Mouse (Mus musculus): ENCODE results near the gene Syn3. TPM values are rescaled to one million over a fixed set of nuclear protein-coding genes. Genes with fewer than 3 reads are reported as not detected.

The Syn3 gene
- total RNA-seq, 2 experiments from 2014 or later, result 2.9 to 3.8 TPM

DNA sequence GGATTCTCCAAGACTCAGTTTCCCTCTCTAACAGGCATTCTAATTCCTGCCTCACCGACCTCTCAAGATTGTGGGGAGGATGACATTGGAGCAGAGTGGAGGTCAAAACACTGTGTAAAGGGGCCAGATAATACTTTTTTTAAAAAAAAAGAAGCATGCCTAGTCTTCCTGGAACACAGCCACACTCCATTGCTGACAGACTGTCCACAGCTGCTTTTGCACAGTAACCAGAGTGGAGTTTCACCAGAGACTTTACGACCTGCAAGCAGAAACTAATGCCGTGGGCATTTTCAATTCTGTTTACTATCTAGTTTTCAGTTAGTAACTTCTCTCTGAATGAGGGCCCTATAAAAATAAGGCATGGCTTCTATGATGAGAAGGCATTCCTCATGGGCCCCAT is 297.7 kb downstream of the Syn3 start:
- no peak for DNase-seq

DNA sequence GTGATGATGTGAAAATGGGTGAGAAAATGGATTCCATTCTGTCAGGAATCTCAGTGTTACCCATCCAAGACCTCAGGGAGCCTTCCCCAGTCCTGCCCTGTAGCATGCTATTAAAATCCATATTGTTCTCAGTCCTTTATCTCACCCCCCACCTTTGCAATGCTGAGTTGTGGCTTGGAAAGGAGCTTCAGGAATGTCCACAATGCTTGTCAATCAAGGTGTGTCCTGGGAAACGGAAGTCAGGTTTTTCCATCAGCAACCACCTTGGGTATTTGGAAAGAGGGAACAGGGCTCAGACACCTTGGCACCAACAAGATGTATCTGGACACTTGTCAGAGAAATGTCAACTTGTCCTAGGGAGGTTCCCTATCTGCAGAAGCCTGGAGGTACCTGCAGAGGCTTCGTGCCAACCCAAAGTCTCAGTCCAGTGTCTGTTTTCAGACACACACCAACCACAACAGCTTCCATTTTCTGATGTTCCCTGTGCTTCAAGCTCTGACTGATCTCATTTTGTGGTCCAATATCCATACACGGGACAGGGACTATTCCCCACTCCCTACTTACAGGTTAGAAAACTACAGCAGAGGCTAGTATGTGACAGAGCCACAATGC is 302.2 kb downstream of the Syn3 start:
- no peak for DNase-seq

DNA sequence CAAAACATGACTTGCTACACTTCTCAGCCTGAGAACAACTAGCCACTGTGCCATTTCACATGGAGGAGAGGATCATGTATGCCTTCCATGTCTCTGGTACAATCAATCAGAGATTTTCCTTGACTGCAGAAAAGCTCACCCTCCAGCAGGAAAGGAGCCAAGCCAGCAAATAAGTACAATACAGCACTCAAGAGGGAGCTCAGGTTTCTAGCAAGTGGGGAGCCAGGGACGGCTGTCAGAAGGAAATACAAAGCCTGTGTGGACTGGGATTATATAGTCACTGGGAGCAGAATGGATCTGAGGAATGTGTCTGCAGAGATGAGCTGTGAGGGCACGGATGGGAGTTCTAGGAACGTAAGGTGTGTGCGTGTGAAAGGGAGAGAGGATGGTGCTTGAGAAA is 304.0 kb downstream of the Syn3 start:
- no peak for DNase-seq

DNA sequence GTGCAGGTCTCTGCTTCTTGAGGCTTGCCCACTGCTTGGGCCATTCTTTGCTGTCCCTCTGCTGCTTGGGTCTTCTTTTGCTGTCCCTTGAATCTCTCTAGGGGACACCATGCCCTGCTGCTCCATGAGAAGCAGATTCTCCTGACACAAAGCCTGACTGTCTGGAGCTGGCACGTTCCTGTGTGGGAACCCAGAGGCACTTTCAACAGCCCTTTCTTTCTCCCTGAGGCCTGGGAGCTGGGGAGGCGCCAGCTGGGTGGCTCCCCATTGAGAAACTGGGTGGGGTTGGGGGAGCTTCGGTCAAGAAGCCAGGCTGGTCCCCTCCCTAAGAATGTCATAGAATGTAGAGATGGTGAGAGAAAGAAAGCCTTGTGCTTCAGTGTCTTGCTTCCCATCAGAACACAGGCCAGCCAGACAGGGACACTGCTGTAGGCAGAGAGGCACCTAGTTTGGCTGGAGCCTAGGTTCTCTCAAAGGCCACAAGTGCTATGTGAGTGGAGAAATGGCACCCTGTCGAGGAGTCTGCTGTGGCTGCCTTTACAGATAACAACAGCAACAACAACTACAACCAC is 304.7 kb downstream of the Syn3 start:
- peak; percentile 14 for DNase-seq

DNA sequence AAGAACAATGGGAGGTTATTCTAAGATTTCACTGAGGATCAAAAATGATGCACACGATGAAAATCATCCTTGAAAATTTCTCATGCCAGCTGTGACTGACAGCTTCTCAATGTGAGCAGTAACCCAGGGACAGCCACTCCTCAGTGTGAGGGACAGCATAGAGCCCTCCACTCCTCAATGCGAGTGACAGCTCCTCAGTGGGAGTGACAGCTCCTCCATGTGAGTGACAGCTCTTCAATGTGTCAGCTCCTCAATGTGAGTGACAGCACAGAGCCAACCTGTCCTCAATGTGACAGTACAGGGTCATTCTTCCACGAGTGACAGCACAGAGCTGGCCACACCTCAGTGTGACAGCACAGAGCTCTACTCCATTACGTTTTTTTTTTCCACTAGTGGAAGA is 310.1 kb downstream of the Syn3 start:
- no peak for DNase-seq

DNA sequence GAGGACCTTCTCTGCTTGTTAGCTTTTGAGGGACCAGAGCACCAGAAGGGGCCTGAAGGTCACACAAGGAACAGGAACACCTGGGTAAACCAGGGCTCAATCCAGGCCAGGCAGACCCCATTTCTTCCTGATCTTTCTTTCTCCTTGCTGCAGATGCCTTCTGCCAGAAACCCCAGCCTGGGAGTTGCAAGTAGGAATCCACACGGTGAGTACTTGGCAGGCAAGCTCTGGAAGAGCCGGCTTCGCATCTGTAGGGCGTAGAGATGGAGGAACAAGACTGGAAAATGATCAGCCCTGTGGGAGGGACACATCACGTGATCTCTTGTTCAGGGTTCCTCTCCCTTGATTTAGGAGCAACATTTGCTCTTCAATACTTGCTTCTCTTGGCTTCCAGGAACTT is 310.8 kb downstream of the Syn3 start:
- no peak for DNase-seq

DNA sequence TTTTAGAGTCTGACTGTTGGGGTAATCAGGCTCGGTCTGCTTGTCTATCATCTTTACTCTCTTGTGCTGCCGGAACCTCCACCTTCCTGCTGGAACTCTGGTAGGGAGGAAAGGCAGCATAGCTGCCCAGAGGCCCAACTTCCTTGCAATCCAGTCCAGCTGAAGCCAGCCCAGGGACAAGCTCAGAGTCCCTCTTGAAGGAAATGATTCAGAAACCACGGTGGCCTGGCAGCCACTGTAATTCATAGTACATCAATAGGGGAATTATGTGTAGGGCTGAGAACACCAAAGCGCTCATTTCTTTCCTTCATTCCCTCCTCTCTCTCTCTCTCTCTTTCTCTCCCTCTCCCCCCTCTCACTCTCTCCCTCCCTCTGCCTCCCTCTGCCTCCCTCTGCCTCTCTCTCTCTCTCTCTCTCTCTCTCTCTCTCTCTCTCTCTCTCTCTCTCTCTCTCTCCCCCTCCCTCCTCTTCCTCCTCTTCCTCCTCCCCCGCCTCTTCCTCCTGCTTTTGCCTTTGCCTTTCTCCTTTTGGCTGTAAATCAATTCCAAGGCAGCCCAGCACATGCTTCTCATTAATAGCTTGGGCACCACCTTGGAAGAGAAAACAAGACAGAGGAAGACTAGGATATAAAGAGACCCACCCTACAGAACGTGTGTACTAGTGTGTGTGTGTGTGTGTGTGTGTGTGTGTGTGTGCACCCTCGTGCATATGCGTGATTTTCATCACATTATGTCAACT is 315.4 kb downstream of the Syn3 start:
- DNase-seq, result peak; percentile 15

DNA sequence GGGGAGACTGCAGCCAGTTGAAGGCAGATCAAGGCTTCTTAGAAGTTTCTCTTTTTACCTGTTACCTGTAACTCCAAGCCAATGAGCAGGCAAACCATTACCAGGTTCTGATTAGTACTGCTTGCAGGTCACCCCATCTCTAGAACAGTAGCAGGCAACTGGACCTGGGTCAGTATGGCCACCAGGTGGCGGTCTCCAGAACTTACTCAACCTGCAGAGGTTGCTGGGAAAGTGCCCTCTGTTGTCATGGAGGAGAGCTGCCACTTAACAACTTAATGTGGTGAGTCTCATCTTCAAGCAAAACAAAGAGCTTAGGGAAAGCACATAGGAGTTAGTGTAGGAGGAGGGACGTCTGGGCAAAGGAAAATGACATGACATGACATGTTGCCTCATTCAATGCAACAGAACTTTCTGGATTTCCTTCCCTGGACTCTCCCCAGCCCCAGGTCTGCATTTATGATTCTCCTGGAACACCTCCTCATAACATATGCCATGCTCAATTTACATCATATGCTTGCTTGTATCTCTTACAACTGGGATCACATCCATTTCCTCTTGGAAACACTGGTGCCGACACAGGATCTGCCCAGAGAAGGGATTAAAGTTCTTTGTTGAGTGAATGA is 316.4 kb downstream of the Syn3 start:
- peak; percentile 83 for DNase-seq

DNA sequence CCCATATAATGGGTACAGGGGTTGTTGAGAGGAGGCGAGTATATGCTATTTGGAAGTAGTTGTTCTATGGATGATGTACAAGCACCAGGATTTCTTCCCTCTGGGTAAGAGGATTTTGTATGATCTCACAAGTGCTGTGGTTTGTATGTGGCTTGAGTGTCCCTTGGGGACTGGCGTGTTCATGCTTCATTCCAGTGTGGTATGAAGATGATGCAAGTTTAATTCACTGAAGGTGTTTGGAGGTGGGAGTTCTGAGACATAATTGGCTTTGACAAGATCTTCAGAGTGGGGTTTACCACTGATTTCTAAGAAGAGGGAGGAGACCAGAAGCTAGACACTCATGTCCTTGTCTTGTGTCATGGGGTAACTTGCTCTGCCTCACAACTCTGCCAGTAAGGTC is 322.3 kb downstream of the Syn3 start:
- no peak for DNase-seq

DNA sequence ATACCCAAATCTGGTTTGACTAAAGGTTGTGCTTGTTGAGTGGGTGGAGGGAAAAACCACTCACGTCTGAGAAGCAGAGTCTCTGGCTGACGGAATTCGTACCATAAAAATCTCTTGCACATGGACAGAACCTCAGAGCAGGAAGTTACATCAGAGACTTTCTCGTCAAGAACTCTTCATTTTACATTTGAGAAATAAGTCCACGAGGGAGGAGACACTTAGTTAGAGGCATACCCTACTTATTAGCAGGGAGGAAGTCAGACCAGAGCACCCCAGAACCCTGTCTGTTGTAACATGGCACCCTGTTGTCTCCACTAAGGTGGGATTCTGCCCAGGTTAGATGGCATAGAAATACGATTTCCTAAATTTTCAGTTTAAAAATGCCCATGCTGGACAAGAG is 324.7 kb downstream of the Syn3 start:
- no peak for DNase-seq

DNA sequence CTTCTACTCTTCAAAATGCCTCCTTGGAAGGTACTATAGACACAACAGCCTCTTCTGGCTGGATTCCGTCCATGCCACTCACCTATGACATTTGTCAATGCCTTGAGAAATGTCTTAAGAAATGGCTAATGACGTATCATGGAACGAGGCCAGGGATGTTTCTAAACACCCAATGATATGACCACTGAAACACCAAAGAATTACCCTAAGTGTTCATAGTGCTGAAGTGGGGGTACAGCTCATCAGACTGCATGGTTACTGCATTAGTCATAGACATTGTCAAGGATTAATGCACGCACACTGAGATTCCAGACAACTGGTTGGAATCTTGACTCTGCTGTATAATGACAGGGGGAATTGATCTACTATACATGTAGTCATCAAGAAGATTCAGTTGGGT is 325.4 kb downstream of the Syn3 start:
- DNase-seq, result no peak

DNA sequence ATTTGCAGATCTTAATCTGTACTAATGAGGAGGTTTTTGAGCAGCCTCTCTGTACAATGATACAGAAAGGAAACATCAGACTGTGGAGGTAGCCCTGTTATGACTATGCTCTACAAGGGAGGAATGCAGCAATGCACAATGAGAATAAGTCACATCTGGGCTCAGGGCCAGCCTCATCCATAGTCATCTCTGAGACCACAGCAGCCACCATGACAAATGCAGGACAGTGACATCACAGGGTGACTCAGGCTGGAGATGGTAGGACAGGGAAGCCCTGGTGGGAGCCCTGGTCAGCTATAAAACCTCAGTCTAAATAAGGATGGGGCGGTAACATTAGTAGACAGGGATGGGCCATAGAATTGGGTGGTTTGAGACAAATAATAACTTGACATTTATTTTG is 327.4 kb downstream of the Syn3 start:
- peak; percentile 26 for DNase-seq

DNA sequence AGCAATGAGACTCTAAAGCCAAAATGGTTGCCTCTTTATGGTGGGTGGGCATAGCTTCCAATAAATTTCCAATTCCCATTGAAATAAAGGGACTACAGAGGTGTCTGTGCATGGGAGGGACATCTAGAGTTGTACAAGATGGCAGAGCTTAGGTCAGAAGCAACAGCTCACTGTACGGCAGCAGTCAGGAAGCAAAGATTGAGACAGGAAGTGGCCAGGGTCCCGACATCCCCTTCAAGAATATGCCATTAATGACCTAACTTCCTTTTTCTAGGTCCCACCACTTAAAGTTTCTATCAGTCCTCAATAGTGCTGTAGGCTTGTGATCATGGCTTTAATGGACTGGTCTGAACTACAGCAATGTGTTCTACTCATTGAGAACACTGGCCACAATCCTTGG is 330.6 kb downstream of the Syn3 start:
- no peak for DNase-seq

DNA sequence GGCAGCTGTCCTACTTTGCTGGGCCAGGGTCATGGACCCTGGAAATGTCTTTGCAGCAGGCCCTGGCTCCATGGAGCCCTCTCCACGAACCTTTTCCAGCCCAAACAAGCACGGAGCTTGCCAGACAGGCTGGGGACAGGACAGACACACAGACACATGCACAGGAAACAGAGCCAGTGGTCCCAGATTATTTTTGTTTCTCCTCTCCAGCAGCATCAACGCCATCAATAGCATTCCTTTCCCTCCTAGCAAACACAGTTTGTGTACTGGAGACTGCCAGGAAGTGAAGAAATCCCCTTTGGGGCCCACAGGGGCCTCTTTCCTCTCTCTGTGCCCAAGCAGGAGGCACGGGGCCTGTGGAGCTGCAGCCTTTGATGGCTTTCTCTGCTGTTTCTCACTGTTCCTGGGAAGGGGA is 331.8 kb downstream of the Syn3 start:
- peak; percentile 30 for DNase-seq

DNA sequence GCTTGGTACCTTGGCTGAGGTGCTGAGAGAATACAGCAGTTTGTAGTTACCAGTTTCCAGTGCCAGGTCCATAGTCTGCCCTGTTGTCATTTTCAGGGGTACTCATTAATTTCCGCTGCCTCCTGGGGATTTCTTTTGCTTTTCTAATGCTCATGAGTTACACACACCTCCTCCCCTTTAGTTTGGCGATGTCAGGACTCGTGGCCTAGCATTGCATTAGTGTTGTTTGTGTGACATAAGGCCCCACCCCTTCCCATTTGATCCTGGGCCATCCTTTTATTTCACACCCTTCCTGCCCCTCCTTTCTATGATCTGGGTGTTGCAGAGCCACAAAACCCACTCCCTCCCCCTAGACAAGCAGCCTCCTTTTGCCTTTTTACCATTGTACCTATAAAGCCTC is 334.6 kb downstream of the Syn3 start:
- DNase-seq, result no peak

DNA sequence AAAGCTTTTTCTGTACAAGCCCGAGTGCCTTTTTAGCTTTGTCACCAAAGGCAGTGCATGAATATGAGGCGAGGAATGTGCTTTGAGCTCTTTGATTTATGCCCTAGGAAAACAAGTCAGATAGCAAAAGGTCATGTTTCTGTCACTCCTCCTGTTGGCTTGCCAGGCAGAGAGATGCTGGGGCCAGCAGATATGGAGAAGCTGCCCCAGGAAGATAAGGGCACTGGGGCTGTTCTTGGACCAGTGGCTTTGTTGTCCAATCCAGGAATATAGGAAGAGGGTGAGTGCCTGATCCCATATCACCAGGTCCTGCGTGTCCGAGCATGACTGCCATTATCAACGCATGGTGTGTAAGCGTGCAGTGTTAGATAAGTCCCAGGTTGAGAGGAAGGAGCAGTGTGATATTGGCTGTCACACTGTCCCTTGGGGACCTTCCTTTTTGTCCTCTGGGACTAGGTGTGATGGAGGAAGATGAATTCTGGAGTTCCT is 336.9 kb downstream of the Syn3 start:
- peak; percentile 47 for DNase-seq

DNA sequence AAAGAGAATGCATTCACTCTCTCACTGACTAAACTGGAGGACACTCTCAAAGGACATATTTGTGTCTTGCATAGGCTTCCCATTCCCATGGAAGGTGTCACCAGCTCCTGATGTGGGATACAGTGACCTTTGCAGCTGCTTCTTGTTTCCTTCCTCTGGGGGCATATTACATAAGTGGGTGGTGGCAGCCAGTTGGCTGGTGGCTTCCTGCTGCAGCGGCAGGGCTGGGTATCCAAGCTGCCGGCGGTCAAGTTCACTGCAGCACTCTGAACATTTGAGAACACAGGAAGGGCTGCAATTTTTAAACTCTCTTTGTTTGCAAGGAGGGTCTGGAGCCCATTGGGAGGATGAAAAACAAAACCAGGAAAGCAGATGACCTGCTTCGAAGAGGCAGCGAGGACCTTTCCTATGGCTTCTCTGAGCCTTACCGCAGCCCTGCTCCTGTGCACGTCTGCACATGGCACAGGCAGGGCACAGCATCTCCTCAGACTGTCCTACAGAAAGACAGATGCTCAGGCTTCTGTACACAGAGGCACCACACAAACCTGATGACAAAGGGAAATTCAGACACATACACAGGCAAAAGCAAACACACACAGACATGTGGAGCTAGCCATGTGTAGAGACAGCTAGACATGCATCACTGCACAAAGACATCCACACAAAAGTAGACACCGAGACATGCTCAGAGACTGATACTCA is 340.3 kb downstream of the Syn3 start:
- DNase-seq, result peak; percentile 37

DNA sequence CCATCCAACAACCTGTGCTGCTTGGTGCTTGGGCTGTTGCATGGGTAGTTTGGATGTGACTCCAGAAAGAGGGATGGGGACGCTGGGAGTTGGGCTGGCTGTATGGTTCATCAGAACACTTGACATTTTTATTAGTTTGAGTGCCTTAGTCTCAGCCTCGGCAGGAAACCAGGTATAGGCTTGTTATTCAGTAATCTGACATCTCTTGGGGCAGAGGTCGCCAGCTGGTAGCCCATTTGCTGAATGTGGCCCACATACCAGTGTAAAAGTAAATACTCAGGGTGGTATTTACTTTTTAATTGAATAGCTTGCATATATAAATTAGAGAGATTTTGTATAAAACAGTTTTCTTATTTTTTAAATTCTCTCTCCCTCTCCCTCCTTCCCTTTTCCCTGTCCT is 343.4 kb downstream of the Syn3 start:
- no peak for DNase-seq

DNA sequence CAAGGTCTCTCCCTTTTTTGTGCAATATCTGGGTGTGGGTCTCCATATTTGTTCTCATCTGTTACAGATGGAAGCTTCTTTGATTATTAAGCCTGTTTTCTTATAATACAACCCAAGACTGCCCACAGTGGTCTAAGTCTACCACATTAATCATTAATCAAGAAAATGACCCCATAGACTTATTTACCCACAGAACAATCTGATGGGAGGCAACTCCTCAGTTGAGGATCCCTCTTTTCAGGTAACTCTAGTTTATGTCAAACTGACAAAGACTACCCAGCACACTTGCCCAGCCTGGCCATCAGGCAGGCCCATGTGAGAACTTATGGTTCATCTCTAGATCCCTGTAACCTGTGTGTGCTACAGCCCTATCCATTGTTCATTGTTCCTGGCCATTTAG is 345.5 kb downstream of the Syn3 start:
- no peak for DNase-seq

DNA sequence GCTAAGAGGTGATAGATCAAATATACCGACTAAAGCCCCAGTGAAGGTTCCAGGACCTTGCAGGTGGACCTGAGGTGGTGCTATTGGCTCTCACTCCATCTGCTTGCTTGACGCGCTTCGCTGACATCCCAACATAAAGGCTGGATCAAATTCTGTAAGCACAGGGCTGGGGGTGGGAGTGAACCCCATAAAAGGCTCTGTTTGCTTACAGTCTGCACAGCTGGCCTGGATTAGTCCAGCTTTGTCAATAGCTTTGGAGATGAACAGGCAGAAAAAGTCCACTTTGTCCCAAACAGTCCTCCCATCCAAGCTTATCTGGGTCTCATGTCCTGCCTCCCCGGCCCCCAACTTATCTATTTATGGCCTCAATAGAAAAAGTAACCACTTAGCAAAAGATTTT is 347.3 kb downstream of the Syn3 start:
- DNase-seq, result no peak

DNA sequence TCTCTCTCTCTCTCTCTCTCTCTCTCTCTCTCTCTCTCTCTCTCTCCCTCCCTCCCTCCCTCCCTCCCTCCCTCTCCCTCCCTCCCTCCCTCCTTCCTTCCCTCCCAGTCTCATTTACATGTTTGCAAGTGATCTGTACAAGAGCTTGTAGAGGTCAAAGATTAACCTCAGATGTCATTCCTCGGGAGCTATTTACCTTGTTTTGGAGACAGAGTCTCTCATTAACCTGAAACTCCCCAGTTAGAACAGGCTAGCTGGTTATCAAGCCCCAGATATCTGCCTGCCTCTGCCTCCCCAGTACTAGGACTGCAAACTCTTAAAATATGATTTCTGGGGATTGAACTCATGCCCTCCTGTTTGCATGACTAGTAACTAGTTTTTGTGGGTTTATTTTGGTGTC is 348.6 kb downstream of the Syn3 start:
- no peak for DNase-seq

DNA sequence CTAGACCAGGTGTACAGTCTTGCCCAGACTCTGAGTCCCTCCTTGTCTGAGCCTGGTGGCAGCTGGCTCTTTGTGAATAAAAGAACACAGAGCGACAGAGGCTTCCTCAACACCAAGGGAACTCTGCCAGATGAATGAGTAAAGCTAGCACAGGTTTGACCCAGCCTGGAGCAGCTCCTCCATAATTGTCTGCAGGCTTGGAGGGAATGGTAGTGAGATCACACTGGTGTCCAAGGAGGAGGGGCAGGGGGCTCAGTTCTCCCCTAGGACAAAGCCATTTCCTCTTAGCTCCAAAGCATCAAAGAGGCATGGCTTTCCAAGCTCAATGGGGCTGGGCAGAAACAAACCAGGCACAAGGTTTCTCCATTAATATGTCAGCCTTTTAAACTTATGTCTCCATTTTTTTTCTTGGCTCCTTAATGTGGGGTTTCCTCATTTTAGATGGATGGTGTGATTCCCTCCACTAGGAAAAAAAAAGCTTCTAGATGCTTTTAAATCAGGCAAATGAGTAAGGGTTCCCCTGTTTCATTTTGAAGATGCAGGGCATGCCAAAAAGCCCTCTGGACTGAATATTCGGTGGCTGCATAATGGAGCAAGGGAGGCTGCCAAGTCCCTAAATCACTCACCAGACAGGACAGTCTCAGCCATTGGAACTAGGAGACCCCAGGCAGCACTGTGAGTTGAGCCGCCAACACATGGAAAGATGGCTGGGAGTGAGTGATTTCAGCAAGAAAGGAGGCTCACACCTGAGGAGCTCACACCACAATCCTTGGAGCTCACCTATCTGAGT is 349.5 kb downstream of the Syn3 start:
- DNase-seq, result no peak

All from adrenal gland, postnatal 10 days (tissue).